Mouse (Mus musculus) liver, embryonic 16.5 days (tissue): ENCODE results near the gene Lad1. TPM values are rescaled to one million over a fixed set of nuclear protein-coding genes. Genes with fewer than 3 reads are reported as not detected.

ENCODE experiments used
- ATAC-seq: fragments of 200-750 bp; cut with Nextera tagmentation; 2 replicates; pipeline ENCODE4 v1.8.0; 2017; ENCODE audit warnings: low read depth, mild to moderate bottlenecking, moderate number of reproducible peaks, moderate library complexity
- H3K27ac ChIP-seq: fragments of 300-500 bp; sonication (generic); 2 replicates; pipeline ENCODE4 v1.5.1; 2014; ENCODE audit warnings: mild to moderate bottlenecking, low read length
- H3K27me3 ChIP-seq: fragments of 300-500 bp; sonication (generic); 2 replicates; pipeline ENCODE4 v1.6.1; 2014; ENCODE audit warnings: low read depth, low read length, mixed read lengths; ENCODE audit not compliant: control insufficient read depth, insufficient read depth
- H3K36me3 ChIP-seq: fragments of 300-500 bp; sonication (generic); 2 replicates; pipeline ENCODE4 v1.6.1; 2014; ENCODE audit warnings: mild to moderate bottlenecking; ENCODE audit not compliant: control insufficient read depth, insufficient read depth
- H3K4me1 ChIP-seq: fragments of 300-500 bp; sonication (generic); 2 replicates; pipeline ENCODE4 v1.6.1; 2014; ENCODE audit warnings: low read depth, low read length, mixed read lengths; ENCODE audit not compliant: control insufficient read depth
- H3K4me2 ChIP-seq: fragments of 300-500 bp; sonication (generic); 2 replicates; pipeline ENCODE4 v1.6.1; 2014; ENCODE audit warnings: low read depth, low read length, mixed read lengths
- H3K4me3 ChIP-seq: fragments of 300-500 bp; sonication (generic); 2 replicates; pipeline ENCODE4 v1.5.1; 2014; ENCODE audit warnings: low read depth, mild to moderate bottlenecking, low read length
- H3K9ac ChIP-seq: fragments of 300-500 bp; sonication (generic); 2 replicates; pipeline ENCODE4 v1.6.1; 2014; ENCODE audit warnings: low read depth, low read length
- H3K9me3 ChIP-seq: fragments of 300-500 bp; sonication (generic); replicated peaks from 2 replicates; pipeline ENCODE4 v1.6.1; 2016; ENCODE audit warnings: low read length; ENCODE audit not compliant: control insufficient read depth
- WGBS: fragments of 180-500 bp; shearing (Covaris S2); extraction: QIAGEN DNeasy Blood & Tissue Kit; methylation state at CpG from one replicate; pipeline ENCODE4 v1.1.7; 2014; ENCODE audit not compliant: insufficient replicate concordance; 5-methylcytosine and 5-hydroxymethylcytosine counted together
- polyA plus RNA-seq: library from polyadenylated mRNA; unstranded; fragments of >200 nt; fragmentation: Nextera tagmentation; extraction: Ambion mirVana; gene quantifications from 2 replicates; pipeline ENCODE4 v1.2.1, GENCODE M21; 2015

Gene Lad1
- polyA plus RNA-seq, 1 experiment from 2014 or later = 1.5 TPM

- 53% methylated on average over 5 of the region's 5 CpGs for WGBS
- no peaks in the 10 kb centered on the region for H3K4me1 ChIP-seq
- no peak for ATAC-seq
- H3K36me3 ChIP-seq = no peaks in the 10 kb centered on the region
- H3K4me3 ChIP-seq = no peak overlapping the region
- H3K4me2 ChIP-seq = no peak overlapping the region
- no peaks in the 10 kb centered on the region for H3K9me3 ChIP-seq
- no peak overlapping the region for H3K27ac ChIP-seq
- H3K27me3 ChIP-seq = peaks cover 25% of the 10 kb centered on the region
- no peak overlapping the region for H3K9ac ChIP-seq
These were observed 4.6 kb upstream of the Lad1 start for GRCm38 (mm10) chr1:135813687-135814395.

GRCm38 (mm10) chr1:135814531-135814930, 3.9 kb upstream of the Lad1 start:
- H3K4me2 ChIP-seq = no peak overlapping the region
- H3K27ac ChIP-seq = no peak overlapping the region
- H3K9me3 ChIP-seq = no peaks in the 10 kb centered on the region
- ATAC-seq = no peak
- no peaks in the 10 kb centered on the region for H3K4me1 ChIP-seq
- H3K9ac ChIP-seq = no peak overlapping the region
- H3K36me3 ChIP-seq = no peaks in the 10 kb centered on the region
- H3K4me3 ChIP-seq = no peak overlapping the region
- peaks cover 32% of the 10 kb centered on the region for H3K27me3 ChIP-seq
- WGBS = 54% methylated on average over 5 of the region's 5 CpGs

- H3K4me1 ChIP-seq = no peaks in the 10 kb centered on the region
- peaks cover 40% of the 10 kb centered on the region for H3K27me3 ChIP-seq
- H3K4me3 ChIP-seq = no peak overlapping the region
- no peaks in the 10 kb centered on the region for H3K9me3 ChIP-seq
- no peak overlapping the region for H3K4me2 ChIP-seq
- 19% methylated on average over 4 of the region's 4 CpGs for WGBS
- no peak for ATAC-seq
- no peak overlapping the region for H3K27ac ChIP-seq
- no peak overlapping the region for H3K9ac ChIP-seq
- H3K36me3 ChIP-seq = no peaks in the 10 kb centered on the region
These were observed 803 bp upstream of the Lad1 start for GRCm38 (mm10) chr1:135817595-135817994.

- Histone ChIP-seq H3K4me1 (no peaks in the 10 kb centered on the region), H3K4me2 (no peak overlapping the region), H3K9ac (no peak overlapping the region), H3K27ac (no peak overlapping the region), H3K9me3 (no peaks in the 10 kb centered on the region), H3K27me3 (peaks cover 40% of the 10 kb centered on the region), H3K36me3 (no peaks in the 10 kb centered on the region), H3K4me3 (no peak overlapping the region)
- ATAC-seq = no peak
- 67% methylated on average over 10 of the region's 10 CpGs for WGBS
These were observed 1.7 kb downstream of the Lad1 start for GRCm38 (mm10) chr1:135820071-135820470.

- H3K27me3 ChIP-seq = peaks cover 40% of the 10 kb centered on the region
- no peaks in the 10 kb centered on the region for H3K4me1 ChIP-seq
- no peaks in the 10 kb centered on the region for H3K9me3 ChIP-seq
- H3K4me3 ChIP-seq = no peak overlapping the region
- no peaks in the 10 kb centered on the region for H3K36me3 ChIP-seq
- ATAC-seq = no peak
- H3K27ac ChIP-seq = no peak overlapping the region
- WGBS = 55% methylated on average over 16 of the region's 16 CpGs
- H3K9ac ChIP-seq = no peak overlapping the region
- no peak overlapping the region for H3K4me2 ChIP-seq
These were observed 2.5 kb downstream of the Lad1 start for GRCm38 (mm10) chr1:135820736-135821364.

GRCm38 (mm10) chr1:135821780-135822179, 3.4 kb downstream of the Lad1 start:
- H3K4me3 ChIP-seq = no peak overlapping the region
- WGBS = 62% methylated on average over 7 of the region's 7 CpGs
- H3K36me3 ChIP-seq = no peaks in the 10 kb centered on the region
- peaks cover 33% of the 10 kb centered on the region for H3K27me3 ChIP-seq
- ATAC-seq = no peak
- no peak overlapping the region for H3K4me2 ChIP-seq
- H3K9me3 ChIP-seq = no peaks in the 10 kb centered on the region
- no peaks in the 10 kb centered on the region for H3K4me1 ChIP-seq
- no peak overlapping the region for H3K9ac ChIP-seq
- no peak overlapping the region for H3K27ac ChIP-seq

GRCm38 (mm10) chr1:135828918-135829317, 10.5 kb downstream of the Lad1 start:
- Histone ChIP-seq H3K4me2 (no peak overlapping the region), H3K27ac (no peak overlapping the region), H3K36me3 (no peaks in the 10 kb centered on the region), H3K9me3 (no peaks in the 10 kb centered on the region), H3K27me3 (no peaks in the 10 kb centered on the region; the same call in 1 of the 2 replicates), H3K9ac (no peak overlapping the region), H3K4me3 (no peak overlapping the region), H3K4me1 (no peaks in the 10 kb centered on the region)
- no peak for ATAC-seq
- WGBS = 17% methylated on average over 1 of the region's 1 CpGs

GRCm38 (mm10) chr1:135834206-135834859, 15.9 kb downstream of the Lad1 start:
- H3K4me2 ChIP-seq = no peak overlapping the region
- H3K27ac ChIP-seq = no peak overlapping the region
- H3K4me3 ChIP-seq = no peak overlapping the region
- H3K9me3 ChIP-seq = no peaks in the 10 kb centered on the region
- 47% methylated on average over 6 of the region's 6 CpGs for WGBS
- H3K4me1 ChIP-seq = no peaks in the 10 kb centered on the region
- H3K36me3 ChIP-seq = no peaks in the 10 kb centered on the region
- no peaks in the 10 kb centered on the region; the same call in 1 of the 2 replicates for H3K27me3 ChIP-seq
- no peak for ATAC-seq
- no peak overlapping the region for H3K9ac ChIP-seq

GRCm38 (mm10) chr1:135834983-135835382, 16.6 kb downstream of the Lad1 start:
- Histone ChIP-seq H3K4me2 (no peak overlapping the region), H3K36me3 (no peaks in the 10 kb centered on the region), H3K27ac (no peak overlapping the region), H3K4me1 (no peaks in the 10 kb centered on the region), H3K27me3 (no peaks in the 10 kb centered on the region; the same call in 1 of the 2 replicates), H3K4me3 (no peak overlapping the region), H3K9ac (no peak overlapping the region), H3K9me3 (no peaks in the 10 kb centered on the region)
- no peak for ATAC-seq
- 66% methylated on average over 8 of the region's 8 CpGs for WGBS
